Mouse (Mus musculus): ENCODE data around the gene Hnrnpl. TPM values are rescaled to one million over a fixed set of nuclear protein-coding genes. Genes with fewer than 3 reads are reported as not detected.
A peak's percentile ranks its signal among the peaks of the same experiment; 100 is the strongest.

The Hnrnpl gene
- total and polyA plus RNA-seq, 3 experiments, result 296 to 645 (median 371) TPM

DNA sequence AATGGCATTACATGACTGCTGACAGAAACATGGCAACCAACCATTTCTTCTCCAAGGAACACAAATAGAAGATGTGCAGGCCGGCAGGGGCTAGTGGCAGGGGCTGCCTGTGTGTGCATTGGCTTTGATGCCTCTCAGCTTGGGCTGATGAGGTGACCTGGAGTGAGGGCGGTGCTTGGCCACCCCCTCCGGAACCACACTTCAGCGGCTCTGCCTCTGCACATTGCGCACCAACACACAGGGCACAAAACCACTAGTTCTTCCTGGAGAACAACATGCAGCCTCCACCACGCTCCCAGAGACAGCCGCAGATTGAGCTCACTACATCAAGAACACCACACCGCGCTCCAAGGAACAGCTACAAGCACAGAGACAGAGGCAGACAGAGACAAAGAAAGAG lies 7.9 kb downstream of the Hnrnpl start:
- no peak for TF ChIP-seq USF1 (IDR thresholded peaks at IDR 0.05; ENCODE audit: low read depth, low read length)
- peak; percentile 68; the same call in 1 of the 2 replicates for TF ChIP-seq TCF12 (IDR thresholded peaks at IDR 0.05; ENCODE audit: low read depth, low read length)
- no peak for TF ChIP-seq MAFK (IDR thresholded peaks at IDR 0.05; ENCODE audit: insufficient replicate concordance, low read length)
- TF ChIP-seq POLR2AphosphoS2 (IDR thresholded peaks at IDR 0.05; ENCODE audit: low read depth, low read length), result no peak; the same call in 1 of the 2 replicates
- no peak for TF ChIP-seq PAX5 (IDR thresholded peaks at IDR 0.05; ENCODE audit: low read length)
- TF ChIP-seq RAD21 (IDR thresholded peaks at IDR 0.05; ENCODE audit: low read depth, low read length), result no peak
- TF ChIP-seq TBP (conservative IDR thresholded peaks at IDR 0.05; ENCODE audit: low read depth, low read length), result 0 out of 2 replicates have a peak, but pooled peaks have one; percentile 41
- TF ChIP-seq MAZ (IDR thresholded peaks at IDR 0.05; ENCODE audit: low read depth, low read length), result no peak
- no peak for TF ChIP-seq KAT2A (IDR thresholded peaks at IDR 0.05; ENCODE audit: insufficient replicate concordance, low read length)
- TF ChIP-seq BHLHE40 (IDR thresholded peaks at IDR 0.05; ENCODE audit: low read depth, low read length), result 0 out of 2 replicates have a peak, but pooled peaks have one; percentile 16
- TF ChIP-seq POLR2A (IDR thresholded peaks at IDR 0.05; ENCODE audit: low read depth, low read length), result peak; percentile 49
- TF ChIP-seq CHD1 (IDR thresholded peaks at IDR 0.05; ENCODE audit: low read depth, low read length), result 0 out of 2 replicates have a peak, but pooled peaks have one; percentile 13
- no peak for TF ChIP-seq E2F4 (IDR thresholded peaks at IDR 0.05; ENCODE audit: insufficient replicate concordance, low read depth, low read length)
- TF ChIP-seq ETS1 (conservative IDR thresholded peaks at IDR 0.05; ENCODE audit: low read depth, low read length), result 0 out of 2 replicates have a peak, but pooled peaks have one; percentile 30
- peak; percentile 52; the same call in 1 of the 2 replicates for TF ChIP-seq MXI1 (IDR thresholded peaks at IDR 0.05; ENCODE audit: low read depth, low read length)
- peak; percentile 56; the same call in 1 of the 2 replicates for TF ChIP-seq MAX (IDR thresholded peaks at IDR 0.05; ENCODE audit: low read length)
- H3K79me2 ChIP-seq (replicated peaks; ENCODE audit: control insufficient read depth, extremely low read depth, insufficient read depth, poor library complexity, severe bottlenecking), result peaks cover 78% of the 10 kb centered on the region
- peak overlapping the region; percentile 37 for H3K27ac ChIP-seq (ENCODE audit: insufficient read depth, low read depth)
- H3K27me3 ChIP-seq (replicated peaks), result no peaks in the 10 kb centered on the region
- dilution Hi-C loops (cut with MboI; ENCODE audit: extremely low pct_ligation_motif_present, extremely low pct_unique_long_range_greater_than_20kb, low sequenced_read_pairs), result no loop called here
- in situ Hi-C loops (cut with MboI; ENCODE audit: low pct_ligation_motif_present, low pct_unique_long_range_greater_than_20kb, low sequenced_read_pairs), result no loop called here
- no peak overlapping the region for H3K9ac ChIP-seq (ENCODE audit: insufficient read depth, low read depth)
- peaks cover 29 to 86% of the 10 kb centered on the region in 2 experiments for H3K4me1 ChIP-seq (ENCODE audit: control insufficient read depth in 1 of 2, insufficient read depth in 2 of 2)
- peaks cover 87 to 92% of the 10 kb centered on the region in 2 experiments for H3K36me3 ChIP-seq (replicated peaks in 1 of 2; ENCODE audit: control insufficient read depth in 1 of 2, insufficient read depth in 1 of 2, low read length in 1 of 2)
- peak; percentile 89 for DNase-seq (ENCODE audit: extremely low read depth)
- H3K4me3 ChIP-seq (replicated peaks in 1 of 3; ENCODE audit: low read depth in 2 of 3, low read length in 2 of 3, poor library complexity in 1 of 3), result peak overlapping the region in 2 of 3 experiments; percentile 6 to 49
- peak overlapping the region; percentile 11; the same call in 1 of the 2 replicates for H3K4me2 ChIP-seq (ENCODE audit: insufficient read depth, low read depth, poor library complexity, severe bottlenecking)
- no peaks in the 10 kb centered on the region for H3K9me3 ChIP-seq (replicated peaks; ENCODE audit: low read length)

DNA sequence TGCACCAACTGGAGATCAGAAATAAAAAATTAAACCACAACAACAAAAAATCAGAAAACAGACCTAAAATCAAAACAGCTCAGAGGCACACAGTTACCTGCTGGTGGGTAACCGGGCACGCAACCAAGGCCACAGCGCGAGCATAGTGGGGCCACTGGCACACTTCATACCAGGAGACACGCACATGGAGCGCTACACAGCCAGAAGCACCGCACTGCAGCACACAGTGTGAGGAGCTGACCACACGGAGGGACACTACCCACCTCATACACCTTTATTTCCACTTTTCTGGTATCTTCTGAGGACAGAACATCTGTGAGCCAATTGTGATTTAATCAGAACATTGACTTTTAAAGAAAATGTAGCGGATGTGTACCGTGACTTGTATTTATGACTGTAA lies 8.6 kb downstream of the Hnrnpl start:
- in situ Hi-C loops (cut with MboI; ENCODE audit: low pct_ligation_motif_present, low pct_unique_long_range_greater_than_20kb, low sequenced_read_pairs), result no loop called here
- Histone ChIP-seq H3K27me3 (replicated peaks) (no peaks in the 10 kb centered on the region), H3K4me1 (ENCODE audit: control insufficient read depth in 1 of 2, insufficient read depth in 2 of 2) (peaks cover 32 to 92% of the 10 kb centered on the region in 2 experiments), H3K4me3 (replicated peaks in 1 of 3; ENCODE audit: low read depth in 2 of 3, low read length in 2 of 3, poor library complexity in 1 of 3) (peak overlapping the region in 2 of 3 experiments; percentile 43 to 49), H3K79me2 (replicated peaks; ENCODE audit: control insufficient read depth, extremely low read depth, insufficient read depth, poor library complexity, severe bottlenecking) (peaks cover 72% of the 10 kb centered on the region), H3K27ac (ENCODE audit: insufficient read depth, low read depth) (peak overlapping the region; percentile 65), H3K4me2 (ENCODE audit: insufficient read depth, low read depth, poor library complexity, severe bottlenecking) (peak overlapping the region; percentile 4; the same call in 1 of the 2 replicates), H3K9ac (ENCODE audit: insufficient read depth, low read depth) (no peak overlapping the region), H3K9me3 (replicated peaks; ENCODE audit: low read length) (no peaks in the 10 kb centered on the region), H3K36me3 (replicated peaks in 1 of 2; ENCODE audit: control insufficient read depth in 1 of 2, insufficient read depth in 1 of 2, low read length in 1 of 2) (peaks cover 92 to 97% of the 10 kb centered on the region in 2 experiments)
- DNase-seq (ENCODE audit: extremely low read depth), result no peak
- TF ChIP-seq CHD1 (IDR thresholded peaks at IDR 0.05; ENCODE audit: low read depth, low read length), result peak; percentile 37; the same call in 1 of the 2 replicates
- no peak for TF ChIP-seq USF2 (conservative IDR thresholded peaks at IDR 0.05; ENCODE audit: low read depth, low read length)
- no peak for TF ChIP-seq NRF1 (IDR thresholded peaks at IDR 0.05; ENCODE audit: low read depth, low read length)
- TF ChIP-seq MXI1 (IDR thresholded peaks at IDR 0.05; ENCODE audit: low read depth, low read length), result no peak
- dilution Hi-C loops (cut with MboI; ENCODE audit: extremely low pct_ligation_motif_present, extremely low pct_unique_long_range_greater_than_20kb, low sequenced_read_pairs), result no loop called here

Data from CH12.LX (cell line).